Mouse (Mus musculus) lung, embryonic 16.5 days (tissue): Measurements from ENCODE around the gene C2cd2. TPM values are rescaled to one million over a fixed set of nuclear protein-coding genes. Genes with fewer than 3 reads are reported as not detected.

ENCODE experiments used
- ATAC-seq: fragments of 200-750 bp; cut with Nextera tagmentation; 2 replicates; pipeline ENCODE4 v1.8.0; 2017; ENCODE audit warnings: low read depth, mild to moderate bottlenecking, moderate library complexity
- H3K27ac ChIP-seq: fragments of 300-500 bp; sonication (generic); 2 replicates; pipeline ENCODE4 v1.5.1; 2014; ENCODE audit warnings: mild to moderate bottlenecking, control low read depth, low read length
- H3K27me3 ChIP-seq: fragments of 300-500 bp; sonication (generic); 2 replicates; pipeline ENCODE4 v1.6.1; 2014; ENCODE audit warnings: low read depth, low read length, mixed read lengths; ENCODE audit not compliant: control insufficient read depth, insufficient read depth
- H3K36me3 ChIP-seq: fragments of 300-500 bp; sonication (generic); 2 replicates; pipeline ENCODE4 v1.6.1; 2014; ENCODE audit warnings: low read length; ENCODE audit not compliant: control insufficient read depth, insufficient read depth
- H3K4me1 ChIP-seq: fragments of 300-500 bp; sonication (generic); replicated peaks from 2 replicates; pipeline ENCODE4 v1.6.1; 2014; ENCODE audit warnings: low read length, mixed read lengths; ENCODE audit not compliant: control insufficient read depth, insufficient read depth
- H3K4me2 ChIP-seq: fragments of 300-500 bp; sonication (generic); 2 replicates; pipeline ENCODE4 v1.6.1; 2014; ENCODE audit warnings: low read depth, low read length, control low read depth
- H3K4me3 ChIP-seq: fragments of 300-500 bp; sonication (generic); 2 replicates; pipeline ENCODE4 v1.5.1; 2014; ENCODE audit warnings: mild to moderate bottlenecking, low read length, control low read depth
- H3K9ac ChIP-seq: fragments of 300-500 bp; sonication (generic); 2 replicates; pipeline ENCODE4 v1.6.1; 2014; ENCODE audit warnings: low read length, control low read depth
- H3K9me3 ChIP-seq: fragments of 300-500 bp; sonication (generic); 2 replicates; pipeline ENCODE4 v1.6.1; 2016; ENCODE audit warnings: low read length; ENCODE audit not compliant: control insufficient read depth
- WGBS: fragments of 180-500 bp; shearing (Covaris S2); extraction: QIAGEN DNeasy Blood & Tissue Kit; methylation state at CpG from one replicate; pipeline ENCODE4 v1.1.7; 2014; 5-methylcytosine and 5-hydroxymethylcytosine counted together
- polyA plus RNA-seq: library from polyadenylated mRNA; unstranded; fragments of >200 nt; fragmentation: Nextera tagmentation; extraction: Ambion mirVana; gene quantifications from 2 replicates; pipeline ENCODE4 v1.2.1, GENCODE M21; 2015

The C2cd2 gene
- polyA plus RNA-seq, 1 experiment from 2014 or later: 15.4 TPM

DNA sequence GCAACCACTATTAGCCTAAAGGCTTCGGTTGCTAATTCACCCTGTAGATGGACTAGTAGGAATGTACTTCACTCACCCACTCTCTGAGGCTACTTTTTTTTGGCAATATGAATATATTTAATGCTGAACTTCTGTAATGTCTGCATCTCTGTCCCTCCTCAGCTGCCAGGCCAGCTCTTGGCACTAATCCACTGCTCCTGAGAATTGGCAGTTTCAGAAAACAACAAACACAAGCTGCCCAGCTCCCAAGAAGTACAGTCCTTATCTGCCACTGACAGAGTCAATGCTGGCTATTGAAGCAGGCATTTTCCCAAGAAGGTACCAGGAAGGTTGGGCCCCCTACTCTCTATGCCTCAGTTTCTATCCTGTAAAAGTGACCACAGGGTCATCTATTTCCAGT is 53.0 kb downstream of the C2cd2 start:
- Histone ChIP-seq H3K4me3 (no peak overlapping the region), H3K36me3 (peaks cover 4% of the 10 kb centered on the region; the same call in 1 of the 2 replicates), H3K27ac (no peak overlapping the region), H3K9me3 (no peaks in the 10 kb centered on the region), H3K4me1 (no peaks in the 10 kb centered on the region), H3K27me3 (no peaks in the 10 kb centered on the region), H3K9ac (no peak overlapping the region), H3K4me2 (no peak overlapping the region)
- no peak for ATAC-seq
- 88% methylated on average over 1 of the region's 1 CpGs for WGBS

DNA sequence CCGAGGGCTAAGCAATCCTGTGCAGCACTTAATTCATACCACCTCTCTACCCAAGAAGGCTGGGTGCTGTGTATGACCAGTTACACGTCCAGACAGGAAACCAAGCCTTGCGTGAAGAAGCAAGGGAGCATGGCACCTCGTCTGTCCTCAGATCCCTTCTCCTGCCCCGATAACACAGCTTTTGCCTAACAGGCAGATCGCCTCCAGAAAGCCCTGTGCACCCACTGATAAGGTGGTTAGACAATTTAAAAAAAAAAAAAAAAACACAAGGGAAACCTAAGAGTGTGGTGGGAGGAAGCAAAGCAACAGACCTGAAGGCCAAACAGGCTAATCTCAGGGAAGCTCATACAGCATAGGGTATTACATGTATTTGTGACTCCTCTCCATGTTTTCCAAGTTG is 54.9 kb downstream of the C2cd2 start:
- no peaks in the 10 kb centered on the region for H3K4me1 ChIP-seq
- no peak overlapping the region for H3K9ac ChIP-seq
- no peak overlapping the region for H3K4me2 ChIP-seq
- peaks cover 4% of the 10 kb centered on the region; the same call in 1 of the 2 replicates for H3K36me3 ChIP-seq
- no peak overlapping the region for H3K4me3 ChIP-seq
- H3K27ac ChIP-seq: no peak overlapping the region
- ATAC-seq: no peak
- WGBS: 77% methylated on average over 6 of the region's 6 CpGs
- H3K27me3 ChIP-seq: no peaks in the 10 kb centered on the region
- no peaks in the 10 kb centered on the region for H3K9me3 ChIP-seq

DNA sequence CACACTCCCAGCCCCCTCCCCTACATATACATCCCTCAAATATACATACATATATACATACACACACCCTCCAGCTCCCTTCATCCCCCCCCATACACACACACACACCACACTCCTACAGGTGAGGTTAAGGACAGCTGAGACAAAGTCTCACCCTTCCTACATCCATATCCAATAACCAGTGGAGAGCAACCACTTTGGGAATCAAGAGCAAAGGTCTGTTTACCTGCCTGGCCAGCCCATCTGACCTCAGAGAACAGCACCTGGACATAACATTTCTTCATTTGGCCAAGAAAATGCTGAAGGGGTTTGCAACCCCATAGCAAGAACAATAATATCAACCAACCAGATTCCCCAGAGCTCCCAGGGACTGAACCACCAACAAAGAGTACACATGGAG is 56.1 kb downstream of the C2cd2 start:
- no peaks in the 10 kb centered on the region for H3K9me3 ChIP-seq
- ATAC-seq: no peak
- H3K4me1 ChIP-seq: no peaks in the 10 kb centered on the region
- H3K27ac ChIP-seq: no peak overlapping the region
- H3K4me3 ChIP-seq: no peak overlapping the region
- H3K4me2 ChIP-seq: no peak overlapping the region
- peaks cover 4% of the 10 kb centered on the region; the same call in 1 of the 2 replicates for H3K36me3 ChIP-seq
- no peak overlapping the region for H3K9ac ChIP-seq
- no peaks in the 10 kb centered on the region for H3K27me3 ChIP-seq

DNA sequence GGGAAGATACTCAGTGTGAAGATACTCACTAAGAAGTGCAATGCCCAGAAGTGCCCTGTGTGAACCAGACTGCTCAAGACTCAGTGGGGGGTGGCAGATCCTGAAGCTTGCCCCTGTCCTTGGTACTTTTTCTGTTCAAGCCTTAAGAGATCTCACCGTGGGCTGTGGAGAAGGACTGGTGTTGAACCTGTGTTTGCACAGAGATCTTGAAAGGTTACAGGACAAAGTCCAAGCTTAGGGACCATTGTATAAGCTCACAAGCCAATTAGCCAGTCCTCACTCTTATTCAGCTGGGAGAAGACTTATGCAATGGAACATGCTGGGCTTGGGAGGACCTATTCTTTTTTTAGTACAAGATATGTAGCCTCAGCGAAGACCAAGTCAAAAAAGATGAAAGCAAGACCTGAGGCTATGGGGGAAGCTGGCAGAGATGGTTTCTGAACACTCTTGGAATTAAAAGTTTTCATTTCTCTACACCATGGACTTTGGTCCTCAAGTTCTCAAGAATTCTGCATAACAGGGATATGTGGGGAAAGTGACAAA is 56.9 kb downstream of the C2cd2 start:
- H3K36me3 ChIP-seq: peaks cover 4% of the 10 kb centered on the region; the same call in 1 of the 2 replicates
- H3K27me3 ChIP-seq: no peaks in the 10 kb centered on the region
- 73% methylated on average over 2 of the region's 2 CpGs for WGBS
- H3K4me1 ChIP-seq: no peaks in the 10 kb centered on the region
- ATAC-seq: no peak
- no peak overlapping the region for H3K27ac ChIP-seq
- no peak overlapping the region for H3K4me3 ChIP-seq
- no peaks in the 10 kb centered on the region for H3K9me3 ChIP-seq
- H3K9ac ChIP-seq: no peak overlapping the region
- no peak overlapping the region for H3K4me2 ChIP-seq

DNA sequence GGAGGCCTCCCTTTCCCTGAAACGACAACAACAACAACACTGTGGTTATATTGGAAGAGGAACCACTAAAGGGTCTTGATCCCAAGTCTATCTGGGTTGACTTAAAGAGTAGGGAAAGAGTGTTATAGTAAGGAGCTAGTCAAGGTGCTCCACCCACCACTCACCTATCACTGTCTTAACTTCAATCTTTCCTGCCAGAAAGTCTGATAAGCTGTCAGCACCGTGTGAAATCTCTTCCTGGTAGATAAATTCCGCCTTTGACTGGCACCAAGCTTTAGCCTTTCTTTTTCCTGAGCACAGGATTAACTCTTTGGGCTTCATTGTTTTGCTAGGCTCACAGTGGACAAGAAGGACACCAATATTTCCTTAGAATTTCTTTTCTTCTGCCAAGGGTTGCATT is 58.4 kb downstream of the C2cd2 start:
- no peaks in the 10 kb centered on the region for H3K4me1 ChIP-seq
- no peak overlapping the region for H3K4me2 ChIP-seq
- H3K4me3 ChIP-seq: no peak overlapping the region
- WGBS: 67% methylated on average over 3 of the region's 3 CpGs
- no peaks in the 10 kb centered on the region for H3K9me3 ChIP-seq
- no peak overlapping the region for H3K27ac ChIP-seq
- no peaks in the 10 kb centered on the region for H3K36me3 ChIP-seq
- ATAC-seq: no peak
- H3K27me3 ChIP-seq: no peaks in the 10 kb centered on the region
- H3K9ac ChIP-seq: no peak overlapping the region

DNA sequence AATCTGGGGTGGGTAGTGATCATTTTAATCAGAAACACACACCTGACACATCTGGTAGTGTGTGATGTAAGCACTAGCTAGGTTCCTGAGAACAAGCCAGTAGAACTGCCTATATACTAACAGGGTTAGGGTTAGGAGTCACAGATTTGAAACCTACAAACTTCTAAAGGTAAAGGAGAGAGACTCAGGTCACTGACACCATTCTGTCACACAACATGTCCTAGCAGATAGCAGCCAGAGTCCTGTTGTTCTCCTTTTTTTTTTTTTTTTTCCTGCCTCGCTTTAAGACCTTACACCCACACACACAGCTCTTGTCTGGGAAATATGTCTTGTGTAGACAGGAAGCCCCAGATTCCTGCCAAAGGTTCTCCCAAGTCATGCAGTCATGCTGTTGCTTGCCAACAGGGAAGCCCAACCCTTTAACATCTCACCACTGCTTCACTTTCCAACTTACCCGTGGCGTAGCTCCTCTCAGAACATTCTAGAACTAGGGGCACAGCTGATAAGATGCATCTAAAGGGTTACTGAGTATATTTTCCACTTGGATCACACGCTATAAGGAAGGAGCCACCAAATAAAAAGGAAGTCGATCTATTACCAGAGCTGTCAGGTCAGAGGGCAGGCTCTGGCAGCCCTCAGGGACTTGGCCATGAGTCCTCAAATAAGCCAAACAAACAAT is 64.9 kb downstream of the C2cd2 start:
- Histone ChIP-seq H3K9ac (peak overlapping the region; percentile 11; the same call in 1 of the 2 replicates), H3K4me1 (peaks cover 7% of the 10 kb centered on the region), H3K4me3 (no peak overlapping the region), H3K9me3 (no peaks in the 10 kb centered on the region), H3K36me3 (no peaks in the 10 kb centered on the region), H3K27me3 (no peaks in the 10 kb centered on the region), H3K27ac (peak overlapping the region; percentile 61), H3K4me2 (peak overlapping the region; percentile 22; the same call in 1 of the 2 replicates)
- peak; percentile 94 for ATAC-seq
- WGBS: 34% methylated on average over 5 of the region's 5 CpGs

DNA sequence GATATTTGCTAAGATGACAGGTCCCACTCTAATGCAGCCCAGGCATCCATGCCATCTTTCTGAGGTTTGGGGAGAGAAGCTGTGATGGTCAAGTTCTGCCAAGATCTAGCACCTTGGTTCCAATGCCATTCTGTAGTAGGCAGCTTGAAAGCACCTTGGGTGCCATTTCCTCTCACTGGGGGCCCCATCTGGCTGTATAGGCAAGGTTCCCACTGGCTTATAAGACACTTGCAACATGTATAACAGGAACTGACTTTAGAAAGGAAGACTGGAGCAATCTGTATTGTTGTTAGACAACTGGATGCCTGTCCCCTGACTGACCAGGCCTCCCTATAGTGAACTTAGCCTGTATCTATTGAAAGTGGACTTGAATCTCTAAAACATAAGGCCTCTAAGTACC is 74.6 kb downstream of the C2cd2 start:
- no peaks in the 10 kb centered on the region for H3K27me3 ChIP-seq
- H3K4me1 ChIP-seq: no peaks in the 10 kb centered on the region
- no peaks in the 10 kb centered on the region for H3K9me3 ChIP-seq
- H3K27ac ChIP-seq: no peak overlapping the region
- H3K36me3 ChIP-seq: peaks cover 3% of the 10 kb centered on the region; the same call in 1 of the 2 replicates
- H3K4me3 ChIP-seq: no peak overlapping the region
- H3K9ac ChIP-seq: no peak overlapping the region
- no peak overlapping the region for H3K4me2 ChIP-seq
- ATAC-seq: no peak

DNA sequence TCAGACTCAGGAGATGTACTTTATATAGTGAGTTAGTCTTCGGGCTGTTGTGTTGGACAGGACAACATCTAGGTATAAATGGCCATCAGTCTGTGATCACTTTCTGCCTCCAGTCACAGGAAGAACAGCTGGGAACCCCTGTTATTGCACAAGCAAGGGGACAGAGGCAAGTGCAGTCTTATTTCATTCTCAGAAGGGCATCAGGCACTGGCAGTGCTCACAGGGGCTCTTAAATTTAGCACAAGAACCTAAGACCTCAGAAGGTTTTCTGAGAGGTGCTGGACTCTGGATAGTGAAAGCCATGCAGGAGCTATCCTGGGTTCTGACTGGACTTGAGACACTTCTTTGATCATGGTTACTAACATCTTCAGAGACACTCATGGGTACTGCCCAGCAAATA is 78.7 kb downstream of the C2cd2 start:
- ATAC-seq: no peak

DNA sequence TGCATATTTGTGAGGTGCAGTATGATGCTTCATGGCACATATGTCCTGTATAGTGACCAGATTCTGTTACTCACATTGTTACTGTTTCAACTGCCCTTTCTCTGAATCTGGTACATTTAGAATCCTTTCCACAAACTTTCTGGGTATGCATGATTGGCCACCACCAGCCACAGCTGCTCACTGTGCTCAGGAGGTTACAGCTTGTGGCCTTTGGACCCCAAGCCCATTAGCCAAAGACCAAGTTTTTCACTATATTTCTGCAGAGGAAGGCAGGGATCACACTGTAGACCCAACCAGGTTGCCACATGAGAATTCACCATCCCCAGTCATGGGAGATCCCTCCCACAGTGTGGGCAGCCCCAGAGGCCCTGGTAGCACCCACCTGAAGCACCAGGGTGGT is 79.5 kb downstream of the C2cd2 start:
- Histone ChIP-seq H3K27ac (no peak overlapping the region), H3K4me2 (no peak overlapping the region), H3K9me3 (no peaks in the 10 kb centered on the region), H3K4me3 (no peak overlapping the region), H3K27me3 (no peaks in the 10 kb centered on the region), H3K4me1 (no peaks in the 10 kb centered on the region), H3K9ac (no peak overlapping the region), H3K36me3 (peaks cover 7% of the 10 kb centered on the region; the same call in 1 of the 2 replicates)
- ATAC-seq: no peak

More for the DNA sequence above, 78.7 kb downstream of the C2cd2 start:
- Histone ChIP-seq H3K4me2 (no peak overlapping the region), H3K27me3 (no peaks in the 10 kb centered on the region), H3K4me3 (no peak overlapping the region), H3K9me3 (no peaks in the 10 kb centered on the region), H3K4me1 (no peaks in the 10 kb centered on the region), H3K9ac (no peak overlapping the region), H3K27ac (no peak overlapping the region), H3K36me3 (peaks cover 7% of the 10 kb centered on the region; the same call in 1 of the 2 replicates)
- WGBS: 91% methylated on average over 1 of the region's 1 CpGs
